In genomic region chr6:114400387-114400786, GRCm38 (mm10) we compare ENCODE assay signal across 23 mouse cellular contexts. TPM values are rescaled to one million over a fixed set of nuclear protein-coding genes. Genes with fewer than 3 reads are reported as not detected.
DNase-seq lines count a peak whose midpoint lies in the region; ATAC-seq and TF ChIP-seq lines count a peak whose summit lies in the region.
"Had no signal": no experiment of that assay in that cellular context is flagged by ENCODE, and none has a peak within 500 bp of the region (broad histone marks: within the 10 kb centered on the region; RNA-seq: fewer than 3 reads in every experiment).

No protein-coding gene starts in this region.

- H3K4me2 ChIP-seq in heart, embryonic 12.5 days, result no peak overlapping the region
- no peak overlapping the region for H3K4me2 ChIP-seq in lung, postnatal 0 days (replicated peaks; ENCODE audit: low read depth, low read length)
- no peak overlapping the region for H3K4me2 ChIP-seq in stomach, postnatal 0 days (replicated peaks; ENCODE audit: low read depth)
- H3K4me2 ChIP-seq: embryonic facial prominence, embryonic 13.5 days; forebrain, embryonic 12.5 days; heart, embryonic 11.5 days; hindbrain, embryonic 14.5 days had no signal

- H3K27me3 ChIP-seq in heart, embryonic 12.5 days (replicated peaks), result peaks cover 62% of the 10 kb centered on the region
- peaks cover 26% of the 10 kb centered on the region for H3K27me3 ChIP-seq in lung, postnatal 0 days (replicated peaks; ENCODE audit: insufficient read depth, low read length)
- H3K27me3 ChIP-seq in stomach, postnatal 0 days (ENCODE audit: control insufficient read depth, insufficient read depth, low read length), result peaks cover 2% of the 10 kb centered on the region; the same call in 1 of the 2 replicates

- H3K9ac ChIP-seq in heart, embryonic 12.5 days, result no peak overlapping the region
- no peak overlapping the region for H3K9ac ChIP-seq in lung, postnatal 0 days (replicated peaks; ENCODE audit: low read depth)
- H3K9ac ChIP-seq in stomach, postnatal 0 days (ENCODE audit: low read length), result no peak overlapping the region
- H3K9ac ChIP-seq: embryonic facial prominence, embryonic 13.5 days; forebrain, embryonic 12.5 days; hindbrain, embryonic 14.5 days had no signal

- TF ChIP-seq EP300 in lung, postnatal 0 days (IDR thresholded peaks at IDR 0.05), result no peak
- no peak for TF ChIP-seq EP300 in stomach, postnatal 0 days (optimal IDR thresholded peaks at IDR 0.05)

- H3K36me3 ChIP-seq in heart, embryonic 12.5 days, result no peaks in the 10 kb centered on the region
- H3K36me3 ChIP-seq in lung, postnatal 0 days (ENCODE audit: insufficient read depth, low read length), result no peaks in the 10 kb centered on the region
- no peaks in the 10 kb centered on the region for H3K36me3 ChIP-seq in stomach, postnatal 0 days (ENCODE audit: control insufficient read depth, insufficient read depth, low read length)
- H3K36me3 ChIP-seq: embryonic facial prominence, embryonic 13.5 days; forebrain, embryonic 12.5 days; hindbrain, embryonic 10.5 days had no signal

- TF ChIP-seq CTCF in lung, postnatal 0 days (IDR thresholded peaks at IDR 0.05), result no peak
- TF ChIP-seq CTCF in lung, adult 2 months (IDR thresholded peaks at IDR 0.05; ENCODE audit: insufficient read depth, low read length), result no peak
- TF ChIP-seq CTCF in bone marrow macrophage, adult 2 months (IDR thresholded peaks at IDR 0.05; ENCODE audit: low read depth, low read length), result no peak
- TF ChIP-seq CTCF in stomach, postnatal 0 days (IDR thresholded peaks at IDR 0.05; ENCODE audit: low read depth), result no peak

- H3K4me3 ChIP-seq in heart, embryonic 12.5 days, result no peak overlapping the region
- H3K4me3 ChIP-seq in lung, postnatal 0 days (ENCODE audit: low read depth, low read length), result no peak overlapping the region
- H3K4me3 ChIP-seq in lung, adult 2 months (replicated peaks; ENCODE audit: extremely low read depth, low read depth, low read length), result no peak overlapping the region
- H3K4me3 ChIP-seq in bone marrow macrophage, adult 2 months (ENCODE audit: insufficient read depth, low read length), result no peak overlapping the region
- no peak overlapping the region for H3K4me3 ChIP-seq in stomach, postnatal 0 days (ENCODE audit: low read depth, low read length)
- H3K4me3 ChIP-seq: embryonic facial prominence, embryonic 13.5 days; forebrain, embryonic 12.5 days; gastrocnemius, adult 2 months; heart, adult 2 months; hindbrain, embryonic 10.5 days had no signal

- H3K9me3 ChIP-seq in heart, embryonic 12.5 days (replicated peaks), result no peaks in the 10 kb centered on the region
- no peaks in the 10 kb centered on the region for H3K9me3 ChIP-seq in lung, postnatal 0 days (ENCODE audit: low read length)
- H3K9me3 ChIP-seq in stomach, postnatal 0 days (ENCODE audit: control insufficient read depth, low read length), result no peaks in the 10 kb centered on the region
- H3K9me3 ChIP-seq: hindbrain, embryonic 10.5 days had no signal

- no peak for TF ChIP-seq POLR2A in lung, adult 2 months (IDR thresholded peaks at IDR 0.05; ENCODE audit: borderline replicate concordance, extremely low read depth, low read depth, low read length)
- no peak for TF ChIP-seq POLR2A in bone marrow macrophage, adult 2 months (IDR thresholded peaks at IDR 0.05; ENCODE audit: borderline replicate concordance, low read depth, low read length)

- H3K27ac ChIP-seq in heart, embryonic 12.5 days (ENCODE audit: poor library complexity, severe bottlenecking), result no peak overlapping the region
- H3K27ac ChIP-seq in lung, postnatal 0 days (ENCODE audit: low read length), result no peak overlapping the region
- H3K27ac ChIP-seq in bone marrow macrophage, adult 2 months (ENCODE audit: insufficient read depth, low read depth, low read length), result peak overlapping the region; percentile 60
- H3K27ac ChIP-seq in stomach, postnatal 0 days (replicated peaks), result no peak overlapping the region
- H3K27ac ChIP-seq: embryonic facial prominence, embryonic 13.5 days; forebrain, embryonic 12.5 days; gastrocnemius, adult 2 months; heart, adult 2 months; hindbrain, embryonic 10.5 days; hindbrain, embryonic 14.5 days had no signal

- H3K4me1 ChIP-seq in heart, embryonic 12.5 days (replicated peaks), result peaks cover 17% of the 10 kb centered on the region
- H3K4me1 ChIP-seq in lung, postnatal 0 days (ENCODE audit: insufficient read depth, low read depth, low read length), result peaks cover 2% of the 10 kb centered on the region; the same call in 1 of the 2 replicates
- H3K4me1 ChIP-seq in lung, adult 2 months (ENCODE audit: control insufficient read depth, insufficient read depth, low read length), result peaks cover 2% of the 10 kb centered on the region
- peaks cover 60% of the 10 kb centered on the region for H3K4me1 ChIP-seq in bone marrow macrophage, adult 2 months (ENCODE audit: control insufficient read depth, insufficient read depth, low read length)
- H3K4me1 ChIP-seq in stomach, postnatal 0 days (replicated peaks; ENCODE audit: control insufficient read depth, insufficient read depth), result no peaks in the 10 kb centered on the region

- 75% methylated on average over 10 of the region's 10 CpGs for WGBS in heart, embryonic 12.5 days
- 64% methylated on average over 10 of the region's 10 CpGs for WGBS in lung, postnatal 0 days
- 60% methylated on average over 10 of the region's 10 CpGs for WGBS in lung, adult 2 months
- 71% methylated on average over 10 of the region's 10 CpGs for WGBS in stomach, postnatal 0 days

- DNase-seq in heart, adult 11 months, result peak; percentile 97
- DNase-seq in lung, postnatal 0 days (ENCODE audit: low spot score), result no peak
- no peak for DNase-seq in lung, adult 2 months
- no peak for DNase-seq in stomach, postnatal 0 days (ENCODE audit: low spot score)
- no peak for DNase-seq in natural killer cell, adult 2 months (ENCODE audit: low spot score in 2 of 2)
- DNase-seq: adrenal gland, postnatal 14 days; cerebellum, adult 18-20 months; cerebellum, adult 9-11 months; cerebellum, postnatal 36 days; gastrocnemius, adult 2 months; gastrocnemius, postnatal 36 days had no signal

- no peak for ATAC-seq in heart, embryonic 12.5 days (ENCODE audit: insufficient number of reproducible peaks, low FRiP score)
- peak; percentile 34; the same call in 1 of the 2 replicates for ATAC-seq in lung, postnatal 0 days
- ATAC-seq in stomach, postnatal 0 days (ENCODE audit: low FRiP score, low TSS enrichment), result no peak
- ATAC-seq: activated CD4-positive, CD25-positive, alpha-beta regulatory T cell, adult 4 months; forebrain, embryonic 16.5 days; Patski had no signal

RNA-seq across cellular contexts. Expression of gene Hrh1, which starts 2.7 kb away (rescaled TPM):
- not detected in 2 replicates for polyA plus RNA-seq in heart, embryonic 12.5 days (2016; fragmentation: Nextera tagmentation; extraction: Ambion mirVana)
- 0.05 and 0.19 TPM in 2 replicates for polyA plus RNA-seq in lung, postnatal 0 days (2015; fragmentation: Nextera tagmentation; extraction: Ambion mirVana)
- 0.32 and 0.66 TPM in 2 replicates for polyA plus RNA-seq in lung, adult 2 months (2012; rRNA removed)
- 0.66 and 0.76 TPM in 2 replicates for polyA plus RNA-seq in bone marrow macrophage, adult 2 months (2012; ENCODE audit: insufficient read depth, insufficient read length, missing spikeins)
- polyA plus RNA-seq in stomach, postnatal 0 days (2015; fragmentation: Nextera tagmentation; extraction: Ambion mirVana), result 0.06 TPM in 2 replicates
- polyA plus RNA-seq: activated CD4-positive, CD25-positive, alpha-beta regulatory T cell, adult 4 months; embryonic facial prominence, embryonic 13.5 days; heart, embryonic 11.5 days; heart, embryonic 16.5 days; Patski had no signal
